Mouse (Mus musculus): ENCODE measurements at regions not wholly inside any gene's neighbourhood (a gene's known extent, or its start where the extent isn't known, plus 50 kb on each side); places are given as distances from the start of the nearest gene placed in this dataset.

DNA sequence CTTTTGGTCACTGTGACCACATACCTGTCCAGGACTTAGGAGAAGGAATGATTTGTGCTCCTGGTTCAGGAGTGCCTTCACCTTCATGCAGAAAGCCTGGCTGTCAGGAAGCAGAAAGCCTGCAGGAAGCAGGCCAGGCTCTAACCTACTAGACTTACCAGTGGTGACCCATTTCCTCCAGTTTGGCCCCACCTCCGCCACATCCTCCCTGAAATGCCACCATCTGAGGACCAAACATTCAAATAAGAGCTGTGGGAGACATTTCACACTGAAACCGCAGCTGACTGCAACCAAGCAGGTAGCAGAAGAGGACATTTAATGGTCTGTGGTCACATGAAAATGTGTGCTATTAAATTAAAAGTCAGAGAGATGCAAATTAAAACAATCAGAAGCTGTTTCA is 50.3 kb upstream of the Armc2 start:
- peak in 1 of 2 experiments; percentile 15 for DNase-seq (ENCODE audit: low read depth in 2 of 2, low spot score in 2 of 2)

Data from CD8-positive naive resting alpha-beta T cell, adult 2 months (primary cell).